Mouse (Mus musculus) layer of hippocampus, postnatal 36 days (tissue): Measurements from ENCODE around the gene 4933428G20Rik. TPM values are rescaled to one million over a fixed set of nuclear protein-coding genes. Genes with fewer than 3 reads are reported as not detected.

Experiments
- DNase-seq, 2 experiments: peaks; one replicate each; pipeline ENCODE4 v3.0.0; 2022
- total RNA-seq, 2 experiments: library from RNA; stranded (reverse); gene quantifications; 2 replicates each; pipeline ENCODE4 v1.2.3; 2021

4933428G20Rik gene
- total RNA-seq, result not detected

DNA sequence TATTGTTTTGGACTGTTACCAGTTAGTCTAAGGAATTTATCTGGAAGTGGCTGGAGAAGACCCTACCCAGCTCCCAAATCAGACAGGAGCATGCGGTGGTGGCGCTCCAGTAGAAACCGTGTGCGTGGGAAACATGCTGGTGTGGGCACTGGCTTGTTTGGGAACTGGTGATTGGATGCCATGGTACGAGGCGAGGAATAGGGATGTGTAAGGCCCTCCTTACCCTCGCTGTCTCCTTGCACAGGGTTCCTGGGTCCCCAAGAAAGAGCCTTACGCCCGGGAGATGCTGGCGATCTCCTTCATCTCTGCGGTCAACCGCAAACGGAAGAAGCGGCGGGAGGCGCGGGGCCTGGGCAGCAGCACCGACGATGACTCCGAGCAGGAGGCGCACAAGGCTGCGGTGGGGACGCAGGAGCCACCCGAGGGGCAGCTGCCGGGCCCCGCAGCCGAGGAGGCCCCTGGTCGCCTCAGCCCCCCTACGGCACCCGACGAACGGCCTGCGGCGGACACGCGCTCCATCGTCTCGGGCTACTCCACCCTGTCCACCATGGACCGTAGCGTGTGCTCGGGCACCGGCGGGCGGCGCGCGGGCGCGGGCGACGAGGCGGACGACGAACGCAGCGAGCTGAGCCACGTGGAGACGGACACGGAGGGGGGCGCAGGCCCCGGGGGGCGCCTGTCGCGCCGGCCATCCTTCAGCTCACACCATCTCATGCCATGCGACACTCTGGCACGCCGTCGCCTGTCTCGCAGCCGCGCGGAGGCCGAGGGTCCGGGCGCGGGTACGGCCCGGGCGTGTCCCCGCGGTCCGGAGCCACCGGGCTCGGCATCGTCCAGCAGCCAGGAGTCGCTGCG, at the start of gene 4933428G20Rik:
Gene 4933428G20Rik, minus strand, starts transcription at position 476 of the 855 bp plus-strand sequence.
- DNase-seq, result no peak

DNA sequence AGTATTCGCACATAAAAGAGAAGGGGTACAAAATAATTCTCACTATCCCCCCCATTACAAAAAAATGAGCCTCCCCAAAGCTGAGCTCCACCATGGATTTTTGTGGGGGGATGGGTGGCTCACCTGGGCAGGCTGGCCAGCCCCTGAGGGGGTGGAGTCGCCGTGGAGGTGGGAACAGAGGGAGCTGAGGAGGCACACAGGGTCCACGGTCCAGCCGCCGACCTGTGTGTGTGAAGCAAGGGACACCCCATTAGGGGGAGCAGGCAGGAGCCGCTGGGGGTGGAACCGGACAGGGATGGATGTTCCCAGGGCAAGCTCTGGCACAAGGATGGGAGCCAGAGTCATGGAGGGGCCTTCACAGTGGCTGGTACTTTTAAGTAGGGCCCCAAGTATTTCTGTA, 48.6 kb upstream of the 4933428G20Rik start:
- no peak for DNase-seq

DNA sequence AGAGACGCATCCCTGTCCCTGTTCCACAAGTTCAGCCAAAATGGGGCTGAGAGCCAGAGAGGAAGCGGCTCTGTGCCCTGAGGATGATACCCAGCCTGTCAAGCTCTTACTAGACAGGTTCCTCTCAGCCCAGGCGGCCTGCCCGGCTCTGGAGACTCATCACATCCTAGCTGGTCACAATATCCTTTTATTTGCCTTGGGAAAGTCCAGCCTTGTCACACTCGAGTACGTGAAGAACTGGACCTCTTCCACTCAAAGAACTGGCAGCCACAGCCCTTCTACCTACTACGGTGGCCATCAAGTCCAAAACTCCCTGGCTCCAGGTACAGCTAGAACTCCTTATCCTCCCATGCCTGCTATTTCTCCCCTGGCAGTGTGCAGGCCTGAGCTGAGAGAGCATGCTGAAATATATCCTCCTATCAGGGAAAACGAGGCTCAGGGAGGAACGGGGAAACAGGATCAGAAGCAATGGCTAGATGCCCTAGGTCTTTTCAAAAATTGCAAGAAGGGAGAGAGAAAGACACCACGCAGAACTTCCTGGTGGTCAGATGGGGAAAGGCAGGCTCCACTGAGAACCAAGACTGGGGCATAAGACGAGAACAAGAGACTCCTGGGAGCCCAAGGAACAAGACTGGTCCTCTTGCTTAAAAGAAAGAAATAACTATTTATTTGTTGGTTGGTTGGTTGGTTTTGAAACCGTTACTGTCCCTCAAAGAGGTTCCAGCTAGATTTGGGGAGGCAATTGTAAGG, 48.0 kb upstream of the 4933428G20Rik start:
- DNase-seq, result no peak

DNA sequence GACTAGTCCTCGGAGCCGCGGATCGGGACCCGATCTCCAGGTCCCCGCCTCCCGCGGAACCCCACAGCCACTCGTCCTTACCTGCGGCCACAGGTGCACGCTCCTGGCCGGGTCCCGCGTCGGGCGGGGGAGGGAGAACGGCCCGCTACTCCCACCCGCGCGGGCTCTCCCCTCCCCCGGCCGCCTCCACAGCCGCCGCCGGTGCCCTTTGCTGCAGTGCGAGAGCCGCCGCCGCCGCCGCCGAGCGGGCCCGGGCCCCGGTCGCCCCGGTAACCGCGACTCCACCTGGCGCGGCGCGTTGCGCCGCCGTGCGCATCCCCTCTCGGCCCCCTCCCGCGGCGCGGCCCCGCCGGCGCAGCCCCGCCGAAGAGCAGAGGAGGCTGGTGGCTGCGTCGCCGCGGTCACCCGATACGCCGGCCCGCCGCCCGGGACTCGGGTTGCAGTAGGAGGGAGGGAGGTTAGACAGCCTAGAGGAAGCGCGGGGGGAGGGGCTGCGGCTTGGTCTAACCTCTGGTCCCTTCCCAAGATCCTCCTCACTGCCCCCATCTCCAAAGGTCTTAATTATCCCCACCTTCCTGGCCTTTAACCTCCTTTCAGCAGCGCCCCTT, 46.8 kb upstream of the 4933428G20Rik start:
- no peak for DNase-seq

DNA sequence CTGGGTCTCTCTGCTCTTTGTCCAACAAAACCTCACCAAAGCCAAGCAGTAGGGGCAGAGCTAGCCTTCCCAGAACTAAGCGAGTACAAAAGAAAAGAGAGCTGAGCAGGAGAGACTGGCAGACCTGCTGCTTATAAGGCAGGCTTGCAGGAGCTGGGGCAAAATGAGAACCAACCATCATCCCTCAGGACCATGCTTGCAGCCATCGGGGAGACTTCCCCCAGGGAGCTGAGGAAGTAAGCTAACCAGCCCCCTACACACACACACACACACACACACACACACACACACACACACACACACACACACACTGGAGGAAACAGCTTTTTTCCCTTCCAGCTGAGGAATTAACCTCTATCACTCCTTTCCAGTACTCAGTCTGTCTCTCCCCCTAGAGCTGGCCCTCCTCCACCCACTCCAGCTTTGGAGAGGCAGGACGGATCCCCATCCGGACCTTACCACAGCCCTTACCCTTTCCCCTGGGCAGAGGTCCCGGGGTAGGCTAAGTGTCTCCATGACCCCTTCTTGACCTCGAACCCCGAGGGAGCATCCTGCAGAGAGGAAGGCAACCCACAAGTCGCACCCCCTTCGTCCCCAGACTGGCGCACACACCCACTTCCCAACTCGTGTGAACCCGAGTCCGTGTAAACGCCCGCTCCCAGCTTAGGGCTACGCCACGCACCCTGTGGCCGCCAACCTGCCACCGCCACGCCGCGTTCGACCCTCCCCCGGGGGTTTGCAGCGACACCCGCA, 45.8 kb upstream of the 4933428G20Rik start:
- no peak for DNase-seq

DNA sequence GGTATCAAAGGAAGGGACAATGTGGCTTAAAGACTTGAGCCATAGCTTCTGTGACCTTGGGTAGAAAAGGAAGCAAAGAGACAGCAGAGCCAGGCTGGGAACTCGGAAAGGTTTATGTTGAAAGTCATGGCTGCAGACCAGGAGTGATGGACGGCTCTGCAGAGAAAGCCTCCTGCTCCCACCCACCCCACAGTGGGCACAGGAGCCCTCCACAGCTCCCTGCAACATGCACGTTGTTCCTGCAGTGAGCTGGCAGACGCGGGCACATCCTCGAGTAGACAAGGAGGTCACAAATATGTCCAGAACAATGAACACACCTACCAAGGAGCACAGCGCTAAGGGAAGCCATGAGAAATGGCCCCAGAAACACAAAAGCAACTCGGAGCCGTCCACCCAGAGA, 43.7 kb upstream of the 4933428G20Rik start:
- no peak for DNase-seq

DNA sequence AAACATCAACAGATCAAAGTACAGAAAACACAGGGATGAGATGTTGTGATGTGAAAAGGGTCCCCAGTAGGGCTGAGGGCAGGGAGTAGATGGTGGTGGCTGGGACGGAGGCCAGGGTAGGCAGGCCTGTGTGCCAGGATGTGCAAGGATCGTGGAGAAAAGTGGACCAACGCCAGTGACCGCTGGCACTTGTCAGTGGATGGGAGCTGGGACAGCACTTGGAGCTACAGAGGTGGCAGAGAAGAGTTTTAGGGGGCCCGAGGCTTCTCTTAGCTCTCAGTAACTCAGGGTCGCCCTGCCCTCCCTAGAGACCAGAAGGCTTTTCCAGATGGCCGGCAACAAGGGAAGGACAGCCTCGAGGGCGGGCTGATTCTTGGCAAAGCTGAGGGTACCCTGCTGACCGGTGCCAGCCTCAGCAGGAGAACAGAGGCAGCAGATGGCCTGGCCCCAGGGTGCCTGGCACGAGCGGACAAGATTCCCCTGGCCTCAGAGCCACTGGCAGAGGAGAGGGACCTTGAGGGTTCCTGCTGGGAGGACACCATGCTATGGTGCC, 43.1 kb upstream of the 4933428G20Rik start:
- DNase-seq, result peak; percentile 72 to 77

DNA sequence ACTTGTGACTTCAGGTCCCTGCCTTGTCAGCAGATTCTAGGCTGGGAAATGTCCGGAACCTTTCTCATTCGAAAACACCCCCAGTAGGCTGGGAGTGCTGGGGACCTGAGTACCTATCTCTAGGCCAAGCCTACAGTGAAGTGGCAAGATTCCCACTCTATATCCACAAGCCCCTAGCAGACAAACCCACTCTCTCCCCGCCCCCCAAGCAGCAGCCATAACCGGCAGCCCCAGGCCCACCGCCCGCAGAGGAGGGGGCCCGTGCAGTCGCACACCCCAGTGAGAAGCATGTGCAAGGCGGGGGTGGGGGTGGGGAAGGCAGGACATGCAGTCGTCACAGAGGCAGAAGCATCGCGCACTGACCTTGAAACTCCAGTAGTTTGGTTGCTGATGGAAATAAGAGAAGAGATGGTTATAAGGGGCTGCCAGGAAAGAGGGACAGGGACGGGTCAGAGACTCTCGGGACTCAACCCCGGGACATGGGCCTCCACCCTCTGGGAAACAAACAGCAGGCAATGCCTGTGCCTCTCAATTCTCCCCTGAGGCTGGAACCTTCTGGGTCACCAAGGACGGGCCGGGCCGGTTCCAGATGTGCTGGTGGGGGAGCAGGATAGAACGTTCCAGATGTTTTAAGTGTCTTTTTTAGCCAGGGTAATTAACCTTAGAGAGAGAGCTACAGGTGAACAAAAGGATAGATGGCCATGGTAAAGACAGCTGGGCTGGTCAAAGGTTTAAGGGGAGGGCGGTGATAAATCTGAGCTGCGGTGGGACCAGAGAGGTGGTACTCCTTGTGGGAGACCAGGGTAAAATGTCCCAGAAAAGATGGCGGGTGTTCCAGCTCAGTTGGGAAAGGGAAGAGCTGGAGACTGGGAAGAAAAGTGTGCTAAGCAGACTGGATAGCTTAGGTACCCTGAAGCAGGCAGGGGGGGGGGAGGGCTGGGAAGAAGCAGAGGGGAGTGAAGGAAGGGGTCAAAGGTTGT, 42.3 kb upstream of the 4933428G20Rik start:
- no peak for DNase-seq

DNA sequence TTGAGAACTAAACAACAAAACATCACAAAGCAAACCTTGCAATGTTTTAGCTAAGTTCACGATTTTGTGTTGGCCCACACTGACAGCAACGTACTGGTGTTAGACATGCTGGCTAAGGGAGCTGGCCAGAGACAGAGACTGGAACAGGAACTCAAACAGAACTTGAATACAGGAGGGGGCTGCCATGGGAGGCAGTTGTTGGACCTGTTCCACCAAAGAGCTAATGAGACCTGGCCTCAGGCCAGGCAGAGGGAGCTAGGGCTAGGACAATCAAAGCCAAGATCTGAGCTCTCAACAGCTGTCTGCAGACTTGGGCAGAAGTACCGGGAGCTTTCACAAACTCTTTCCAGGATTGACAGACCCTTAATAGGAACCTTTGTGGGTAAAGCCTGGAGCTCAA, 40.5 kb upstream of the 4933428G20Rik start:
- DNase-seq, result peak; percentile 55 to 68

DNA sequence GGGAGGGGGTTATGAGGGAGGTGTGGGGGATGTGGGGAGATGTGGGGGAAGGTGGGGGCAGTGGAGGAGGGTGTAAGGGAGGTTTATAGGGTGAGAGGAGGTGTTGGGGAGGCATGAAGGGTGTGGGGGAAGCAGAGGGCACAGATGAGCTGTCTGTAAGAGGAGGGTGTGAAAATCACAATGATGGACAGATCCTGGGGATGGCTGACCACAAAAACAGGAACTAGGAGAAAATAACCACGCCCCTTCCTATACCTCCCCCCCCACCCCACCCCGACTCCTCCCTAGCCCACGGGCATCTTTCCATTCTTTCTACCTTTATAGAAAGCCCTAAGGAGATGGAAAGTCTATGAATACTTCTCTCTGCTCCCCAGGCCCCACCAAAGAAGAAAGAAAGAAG, 40.0 kb upstream of the 4933428G20Rik start:
- DNase-seq, result no peak

DNA sequence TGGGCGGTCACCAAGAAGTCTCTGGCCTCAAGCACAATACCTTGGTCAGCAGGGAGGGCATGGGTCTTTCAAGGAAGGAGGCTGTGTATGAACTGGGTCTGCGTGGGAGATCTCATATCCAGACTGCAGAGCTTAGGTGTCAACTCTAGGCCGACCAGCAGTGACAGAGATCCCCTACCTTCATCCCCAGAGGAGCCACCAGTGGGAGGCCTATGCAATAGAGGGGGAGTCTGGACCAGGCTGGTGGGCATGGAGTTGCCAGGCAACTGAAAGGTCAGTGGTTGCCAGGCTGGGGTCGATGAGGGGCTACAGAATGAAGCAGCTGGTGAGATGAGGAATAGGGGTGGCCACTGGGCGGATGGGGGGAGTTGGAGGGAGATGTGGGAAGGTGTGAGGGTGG, 39.5 kb upstream of the 4933428G20Rik start:
- no peak for DNase-seq

DNA sequence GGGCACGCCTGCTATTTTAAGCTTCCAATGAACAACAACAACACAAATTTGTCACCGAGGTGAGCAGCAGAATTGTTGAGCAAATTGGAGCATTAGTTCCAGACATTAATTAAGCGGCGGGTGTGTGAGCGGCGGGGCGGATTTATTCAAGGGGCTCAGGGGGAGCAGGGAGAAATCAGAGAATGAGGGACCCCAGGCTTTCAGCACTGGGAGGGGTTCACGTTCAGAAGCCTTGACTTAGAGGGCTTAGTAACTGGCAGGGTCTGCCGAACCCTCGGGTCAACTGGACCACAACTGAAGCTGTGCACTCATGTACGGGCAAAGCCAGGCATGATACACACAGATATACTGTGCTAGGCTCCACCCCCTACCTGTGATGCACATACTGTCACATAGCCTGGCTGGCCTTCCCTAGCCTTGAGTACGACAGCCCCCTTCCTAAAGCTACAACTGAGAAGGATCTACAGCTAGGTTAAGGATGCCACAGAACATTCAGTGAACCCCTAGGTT, 37.5 kb upstream of the 4933428G20Rik start:
- DNase-seq, result no peak

DNA sequence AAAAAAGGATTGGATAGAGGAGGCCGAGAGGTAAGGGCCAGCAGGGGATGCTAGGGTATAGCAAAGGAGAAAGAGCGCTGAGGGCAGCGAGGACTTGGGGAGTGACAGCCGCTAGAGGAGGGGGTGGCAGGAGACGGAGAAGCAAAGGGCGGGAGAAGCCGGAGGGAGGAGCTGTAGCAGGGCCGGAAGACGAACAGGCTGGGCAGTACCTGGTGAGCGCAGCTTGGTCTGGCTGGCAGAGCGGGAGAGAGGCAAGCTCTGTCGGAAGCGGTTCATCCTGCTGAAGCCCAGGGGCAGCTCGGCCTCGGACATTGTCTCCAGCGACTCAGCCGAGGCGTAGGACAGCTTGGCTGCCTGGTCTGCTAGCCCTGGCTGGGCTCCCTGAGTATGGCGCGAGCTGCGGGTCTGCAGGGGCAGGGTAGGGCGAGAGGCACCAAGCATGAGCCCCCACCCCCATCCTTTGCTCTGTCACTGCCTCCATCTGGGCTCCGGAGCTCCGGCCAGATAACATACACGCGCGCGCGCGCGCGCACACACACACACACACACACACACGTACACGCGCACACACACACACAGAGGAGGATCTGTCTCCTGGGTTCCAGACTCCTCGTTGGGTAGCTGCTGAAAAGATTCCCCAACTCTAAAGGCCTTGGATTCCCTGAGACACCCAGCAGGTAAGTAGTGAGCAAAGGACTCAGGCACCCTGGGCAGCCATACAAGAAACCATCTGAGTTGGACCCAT, 36.9 kb upstream of the 4933428G20Rik start:
- peak in 1 of 2 experiments; percentile 49 for DNase-seq

DNA sequence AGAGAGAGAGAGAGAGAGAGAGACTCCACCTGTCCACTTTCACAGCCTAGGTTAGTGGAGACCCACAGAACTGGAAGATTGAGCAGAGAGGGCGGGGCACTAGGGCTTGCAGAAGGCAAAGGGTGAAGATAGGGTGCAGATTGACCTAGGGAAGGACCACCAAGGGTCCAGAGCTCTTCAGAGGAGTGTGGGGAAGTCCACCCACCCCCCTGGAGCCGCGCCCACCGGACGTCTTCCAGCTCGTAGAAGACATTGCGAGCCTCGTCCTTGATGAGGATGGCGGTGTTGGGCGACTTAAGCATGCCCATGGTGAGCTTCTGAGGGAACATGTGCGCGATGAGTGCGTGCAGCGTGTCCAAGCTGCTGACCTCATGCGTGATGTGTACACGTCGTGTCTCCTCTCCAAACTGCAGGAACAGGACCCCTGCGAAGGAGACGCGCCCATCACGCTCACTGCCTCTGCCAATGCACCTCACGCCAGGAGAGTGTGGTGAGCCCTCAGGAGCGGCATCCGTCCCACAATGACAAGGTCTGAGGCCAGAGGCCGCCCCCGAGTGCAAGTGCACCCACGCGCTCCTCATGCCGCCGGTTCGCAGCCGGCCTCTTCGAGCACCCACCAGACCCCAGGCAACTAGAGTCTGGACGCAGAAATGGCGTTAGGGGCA, 36.1 kb upstream of the 4933428G20Rik start:
- no peak for DNase-seq

DNA sequence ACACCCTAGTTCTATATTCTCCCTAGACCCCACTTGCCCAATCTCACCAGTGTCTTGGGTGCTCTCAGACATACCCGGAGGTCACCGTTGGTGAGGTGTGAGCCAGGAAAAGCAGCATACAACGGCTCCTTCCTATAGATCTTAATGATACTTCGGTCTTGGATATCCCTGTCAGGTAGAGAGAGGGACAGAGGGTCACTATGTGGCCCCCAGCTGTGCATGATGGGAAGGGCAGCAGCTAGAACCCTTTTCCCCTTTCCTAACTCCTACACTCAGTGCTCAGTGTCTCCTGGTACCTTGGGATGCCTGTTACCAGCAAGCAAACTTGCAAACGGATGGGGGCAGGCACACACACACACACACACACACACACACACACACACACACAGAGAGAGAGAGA, 35.5 kb upstream of the 4933428G20Rik start:
- no peak for DNase-seq

DNA sequence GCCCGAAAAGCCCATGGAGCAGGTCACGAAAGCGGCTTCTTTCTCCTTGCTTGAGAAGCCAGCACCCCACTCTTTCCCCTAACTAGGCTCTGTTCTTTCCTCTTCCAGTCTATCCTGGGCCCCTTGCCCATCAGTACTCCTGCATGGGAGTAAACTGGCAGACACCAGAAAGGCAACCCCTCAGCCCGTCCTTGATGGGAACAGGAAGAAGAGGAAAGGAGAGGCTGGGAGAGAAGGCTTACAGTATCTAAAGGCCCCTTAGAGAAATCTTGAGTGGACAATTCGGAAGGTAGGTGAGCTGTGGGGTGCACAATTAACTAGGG, 35.1 kb upstream of the 4933428G20Rik start:
- DNase-seq, result peak in 1 of 2 experiments; percentile 35

DNA sequence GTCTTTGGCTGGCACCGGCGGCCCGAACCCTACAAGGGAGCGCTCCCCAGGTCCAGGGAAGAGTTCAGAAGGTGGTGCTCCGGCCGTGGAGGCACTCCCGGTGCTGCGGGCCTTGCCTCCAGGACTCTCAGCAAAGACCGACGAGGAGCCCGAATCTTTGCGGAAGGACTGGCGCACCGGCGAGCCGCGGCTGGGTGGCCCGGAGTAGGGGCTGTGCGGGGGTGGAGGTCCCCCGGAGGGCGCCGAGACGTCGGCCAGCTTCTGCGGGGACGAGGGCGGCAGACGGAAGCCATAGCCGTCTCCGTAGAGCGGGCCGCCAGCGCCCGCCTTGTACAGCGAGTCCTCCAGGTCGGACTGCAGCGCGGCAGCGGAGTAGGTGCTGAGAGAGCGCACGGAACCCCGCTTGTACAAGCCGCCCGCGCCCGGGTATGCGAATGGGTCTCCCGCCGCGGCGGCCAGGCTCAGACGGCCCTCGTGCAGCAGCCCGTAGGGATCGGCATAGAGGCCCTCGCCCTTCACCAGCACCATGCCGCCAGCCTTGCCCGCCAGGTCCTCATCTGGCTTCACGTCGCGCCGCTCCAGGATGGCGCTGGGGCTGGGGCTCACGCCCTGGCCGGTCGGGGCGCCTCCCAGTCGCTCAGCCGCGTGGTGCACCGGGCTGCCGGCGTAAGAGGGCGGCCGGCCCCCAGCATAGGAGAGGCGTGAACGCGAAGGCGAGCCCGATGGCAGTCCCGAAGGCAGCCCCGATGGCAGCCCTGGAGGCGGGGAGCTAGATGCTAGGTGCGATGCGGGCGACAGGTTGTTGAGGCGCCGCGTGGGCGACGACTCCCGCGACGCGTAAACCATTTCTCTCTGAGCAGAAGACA, 34.5 kb upstream of the 4933428G20Rik start:
- no peak for DNase-seq

DNA sequence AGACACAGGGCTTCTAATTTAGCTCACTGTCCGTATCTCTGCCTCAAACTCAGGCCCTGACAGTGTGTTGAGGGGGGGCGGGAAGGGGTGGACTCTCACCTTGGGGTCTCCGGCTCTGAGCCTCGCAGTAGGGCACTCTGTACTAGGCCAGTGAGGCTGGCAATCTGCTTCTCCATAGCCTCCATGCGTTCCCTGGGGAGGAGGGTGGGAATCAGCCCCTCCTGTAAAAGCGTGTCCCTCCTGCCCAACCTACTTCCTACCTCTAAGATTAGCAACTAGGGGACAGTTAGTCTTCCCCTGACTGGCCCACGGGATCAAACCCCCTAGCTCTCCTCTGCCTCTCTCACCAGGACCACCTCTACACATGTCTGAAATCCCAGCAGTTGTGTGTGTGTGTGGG, 33.5 kb upstream of the 4933428G20Rik start:
- no peak for DNase-seq
